Mouse (Mus musculus) liver, adult 2 months (tissue): Measurements from ENCODE around the gene Sec61a2. TPM values are rescaled to one million over a fixed set of nuclear protein-coding genes. Genes with fewer than 3 reads are reported as not detected.
A peak's percentile ranks its signal among the peaks of the same experiment; 100 is the strongest.

Source experiments
- DNase-seq: peaks from one replicate; pipeline ENCODE4 v3.0.0-alpha.2; 2011; ENCODE audit warnings: low read depth, low spot score; ENCODE audit errors: extremely low read depth
- H3K27ac ChIP-seq: fragments of 200-500 bp; replicated peaks from 2 replicates; pipeline ENCODE4 v1.5.1; 2012; ENCODE audit warnings: low read depth, mild to moderate bottlenecking, control low read depth, inconsistent platforms, low read length; ENCODE audit not compliant: insufficient read depth
- H3K27me3 ChIP-seq: fragments of 200-500 bp; 2 replicates; pipeline ENCODE4 v1.6.1; 2012; ENCODE audit warnings: mild to moderate bottlenecking, moderate library complexity, low read length, inconsistent platforms; ENCODE audit not compliant: control insufficient read depth, insufficient read depth
- H3K36me3 ChIP-seq: fragments of 200-500 bp; 2 replicates; pipeline ENCODE4 v1.6.1; 2012; ENCODE audit warnings: low read length, inconsistent platforms; ENCODE audit not compliant: control insufficient read depth, insufficient read depth
- H3K4me1 ChIP-seq: fragments of 200-500 bp; 2 replicates; pipeline ENCODE4 v1.6.1; 2011; ENCODE audit warnings: low read length; ENCODE audit not compliant: control insufficient read depth, insufficient read depth
- H3K4me3 ChIP-seq: fragments of 200-500 bp; 2 replicates; pipeline ENCODE4 v1.5.1; 2011; ENCODE audit warnings: low read depth, mild to moderate bottlenecking, control low read depth, low read length, moderate library complexity; ENCODE audit not compliant: insufficient read depth
- H3K79me2 ChIP-seq: fragments of 200-500 bp; 2 replicates; pipeline ENCODE4 v1.6.1; 2012; ENCODE audit warnings: inconsistent platforms, mild to moderate bottlenecking, low read length, moderate library complexity; ENCODE audit not compliant: control insufficient read depth, insufficient read depth
- H3K9ac ChIP-seq: fragments of 200-500 bp; 2 replicates; pipeline ENCODE4 v1.6.1; 2012; ENCODE audit warnings: low read depth, mild to moderate bottlenecking, control low read depth, inconsistent platforms, low read length
- CTCF ChIP-seq: fragments of 200-500 bp; IDR thresholded peaks from 2 replicates; pipeline ENCODE4 v1.5.1; 2011; ENCODE audit warnings: low read depth, low read length, control low read depth
- POLR2A ChIP-seq: fragments of 200-500 bp; IDR thresholded peaks from 2 replicates; pipeline ENCODE4 v1.6.1; 2011; ENCODE audit warnings: low read length, control low read depth; ENCODE audit not compliant: insufficient read depth; ENCODE audit errors: extremely low read depth
- WGBS: fragments of 180-500 bp; shearing (Covaris S2); methylation state at CpG from one replicate; pipeline ENCODE4 v1.1.7; 2018; 5-methylcytosine and 5-hydroxymethylcytosine counted together
- polyA plus RNA-seq: library from polyadenylated mRNA; depleted of rRNA; stranded (reverse); fragments of >200 nt; gene quantifications from 2 replicates; pipeline ENCODE4 v1.2.3, GENCODE M21; 2012
- total RNA-seq: library from RNA; depleted of rRNA; stranded (reverse); fragments of >200 nt; gene quantifications from 2 replicates; pipeline ENCODE4 v1.2.3, GENCODE M21; 2014

The Sec61a2 gene
- total and polyA plus RNA-seq, 2 experiments: 8.2 to 14.2 TPM

GRCm38 (mm10) chr2:5939911-5940310 is 44.7 kb upstream of the Sec61a2 start:
- Histone ChIP-seq H3K79me2 (peaks cover 18% of the 10 kb centered on the region; the same call in 1 of the 2 replicates), H3K27ac (no peak overlapping the region; the same call in none of the 2 replicates), H3K4me1 (peaks cover 22% of the 10 kb centered on the region), H3K9ac (peak overlapping the region; percentile 36), H3K4me3 (peak overlapping the region; percentile 18), H3K27me3 (no peaks in the 10 kb centered on the region), H3K36me3 (no peaks in the 10 kb centered on the region)
- TF ChIP-seq POLR2A (no peak), CTCF (no peak)
- peak; percentile 68 for DNase-seq
- WGBS: 72% methylated on average over 14 of the region's 14 CpGs

GRCm38 (mm10) chr2:5939319-5939718 is 44.1 kb upstream of the Sec61a2 start:
- Histone ChIP-seq H3K27ac (peak overlapping the region; percentile 39; the same call in 1 of the 2 replicates), H3K4me3 (no peak overlapping the region; the same call in 1 of the 2 replicates), H3K27me3 (no peaks in the 10 kb centered on the region), H3K36me3 (no peaks in the 10 kb centered on the region), H3K4me1 (peaks cover 23% of the 10 kb centered on the region), H3K9ac (no peak overlapping the region), H3K79me2 (peaks cover 20% of the 10 kb centered on the region; the same call in 1 of the 2 replicates)
- 29% methylated on average over 3 of the region's 3 CpGs for WGBS
- TF ChIP-seq CTCF (no peak), POLR2A (no peak)
- DNase-seq: peak; percentile 59

GRCm38 (mm10) chr2:5936550-5936949 is 41.3 kb upstream of the Sec61a2 start:
- Histone ChIP-seq H3K9ac (no peak overlapping the region), H3K4me3 (no peak overlapping the region), H3K27me3 (no peaks in the 10 kb centered on the region), H3K79me2 (peaks cover 17% of the 10 kb centered on the region; the same call in 1 of the 2 replicates), H3K4me1 (peaks cover 20% of the 10 kb centered on the region), H3K36me3 (peaks cover 5% of the 10 kb centered on the region; the same call in 1 of the 2 replicates), H3K27ac (peak overlapping the region; percentile 96)
- peak; percentile 98 for DNase-seq
- 21% methylated on average over 4 of the region's 4 CpGs for WGBS
- TF ChIP-seq CTCF: no peak
- no peak for TF ChIP-seq POLR2A

GRCm38 (mm10) chr2:5936068-5936467 is 40.8 kb upstream of the Sec61a2 start:
- Histone ChIP-seq H3K4me1 (peaks cover 20% of the 10 kb centered on the region), H3K27me3 (no peaks in the 10 kb centered on the region), H3K4me3 (no peak overlapping the region), H3K36me3 (peaks cover 8% of the 10 kb centered on the region; the same call in 1 of the 2 replicates), H3K27ac (peak overlapping the region; percentile 86), H3K79me2 (peaks cover 17% of the 10 kb centered on the region; the same call in 1 of the 2 replicates), H3K9ac (peak overlapping the region; percentile 63)
- no peak for TF ChIP-seq CTCF
- TF ChIP-seq POLR2A: no peak
- WGBS: 41% methylated on average over 6 of the region's 6 CpGs
- peak; percentile 22 for DNase-seq

GRCm38 (mm10) chr2:5934936-5935335 is 39.7 kb upstream of the Sec61a2 start:
- H3K79me2 ChIP-seq: peaks cover 11% of the 10 kb centered on the region; the same call in 1 of the 2 replicates
- no peak overlapping the region for H3K27ac ChIP-seq
- peaks cover 13% of the 10 kb centered on the region for H3K4me1 ChIP-seq
- 98% methylated on average over 3 of the region's 3 CpGs for WGBS
- no peak overlapping the region for H3K9ac ChIP-seq
- TF ChIP-seq CTCF (no peak), POLR2A (no peak)
- H3K36me3 ChIP-seq: peaks cover 19% of the 10 kb centered on the region
- no peak overlapping the region for H3K4me3 ChIP-seq
- no peak for DNase-seq
- no peaks in the 10 kb centered on the region for H3K27me3 ChIP-seq

- H3K79me2 ChIP-seq: peaks cover 13% of the 10 kb centered on the region; the same call in 1 of the 2 replicates
- H3K27me3 ChIP-seq: no peaks in the 10 kb centered on the region
- no peak for TF ChIP-seq CTCF
- TF ChIP-seq POLR2A: no peak
- no peak overlapping the region for H3K27ac ChIP-seq
- peaks cover 6% of the 10 kb centered on the region for H3K4me1 ChIP-seq
- no peak overlapping the region for H3K4me3 ChIP-seq
- peaks cover 38% of the 10 kb centered on the region for H3K36me3 ChIP-seq
- H3K9ac ChIP-seq: no peak overlapping the region
- no peak for DNase-seq
- 96% methylated on average over 5 of the region's 5 CpGs for WGBS
Observed at GRCm38 (mm10) chr2:5931938-5932337, 36.7 kb upstream of the Sec61a2 start.
